Mouse (Mus musculus) CD8-positive naive resting alpha-beta T cell, adult 57 days (primary cell): ENCODE data around the gene Lgsn. TPM values are rescaled to one million over a fixed set of nuclear protein-coding genes. Genes with fewer than 3 reads are reported as not detected.

Experiments
- total RNA-seq: library from RNA; stranded (reverse); gene quantifications from one replicate; pipeline ENCODE4 v1.2.4, GENCODE M21; 2023

Gene Lgsn
- total RNA-seq: not detected

GRCm38 (mm10) chr1:31176101-31176500 lies at the start of gene Lgsn:
Lgsn (plus strand) TSS chr1:31176401.

GRCm38 (mm10) chr1:31222564-31222963 lies 46.4 kb downstream of the Lgsn start, which contains the start of the genes 4931428L18Rik and Pih1d3:
4931428L18Rik (minus strand) TSS chr1:31222684.
Pih1d3 (plus strand) TSS chr1:31222838.

Other genes with a start within 250 kb of the Lgsn start
- gene AC153137.1, start 198.4 kb upstream of the Lgsn start, total RNA-seq: not detected
- not detected for gene 4931428L18Rik, start 46.3 kb downstream of the Lgsn start, total RNA-seq
- not detected for gene Pih1d3, start 46.4 kb downstream of the Lgsn start, total RNA-seq